Mouse (Mus musculus) midbrain, embryonic 16.5 days (tissue): ENCODE measurements around the gene Prdm5. TPM values are rescaled to one million over a fixed set of nuclear protein-coding genes. Genes with fewer than 3 reads are reported as not detected.

ENCODE experiments used
- ATAC-seq: fragments of 200-750 bp; cut with Nextera tagmentation; 2 replicates; pipeline ENCODE4 v1.8.0; 2017; ENCODE audit warnings: moderate TSS enrichment
- H3K27ac ChIP-seq: fragments of 300-500 bp; sonication (generic); 2 replicates; pipeline ENCODE4 v1.5.1; 2014; ENCODE audit warnings: mild to moderate bottlenecking, low read length, mixed read lengths
- H3K27me3 ChIP-seq: fragments of 300-500 bp; sonication (generic); 2 replicates; pipeline ENCODE4 v1.6.1; 2014; ENCODE audit warnings: low read depth, low read length, mixed read lengths; ENCODE audit not compliant: control insufficient read depth, insufficient read depth
- H3K36me3 ChIP-seq: fragments of 300-500 bp; sonication (generic); 2 replicates; pipeline ENCODE4 v1.6.1; 2014; ENCODE audit warnings: mild to moderate bottlenecking, low read length, moderate library complexity, mixed read lengths; ENCODE audit not compliant: control insufficient read depth, insufficient read depth
- H3K4me1 ChIP-seq: fragments of 300-500 bp; sonication (generic); 2 replicates; pipeline ENCODE4 v1.6.1; 2014; ENCODE audit warnings: mild to moderate bottlenecking, low read length, mixed read lengths; ENCODE audit not compliant: control insufficient read depth, insufficient read depth
- H3K4me2 ChIP-seq: fragments of 300-500 bp; sonication (generic); 2 replicates; pipeline ENCODE4 v1.6.1; 2014; ENCODE audit warnings: mild to moderate bottlenecking, low read length, mixed read lengths
- H3K4me3 ChIP-seq: fragments of 300-500 bp; sonication (generic); 2 replicates; pipeline ENCODE4 v1.5.1; 2014; ENCODE audit warnings: low read depth, mild to moderate bottlenecking, low read length, moderate library complexity, mixed read lengths
- H3K9ac ChIP-seq: fragments of 300-500 bp; sonication (generic); 2 replicates; pipeline ENCODE4 v1.6.1; 2014; ENCODE audit warnings: low read depth, low read length, mixed read lengths
- H3K9me3 ChIP-seq: fragments of 300-500 bp; sonication (generic); replicated peaks from 2 replicates; pipeline ENCODE4 v1.6.1; 2014; ENCODE audit warnings: mild to moderate bottlenecking, low read length, mixed read lengths; ENCODE audit not compliant: control insufficient read depth, poor library complexity, severe bottlenecking
- whole genome bisulfite sequencing: fragments of 180-500 bp; shearing (Covaris S2); extraction: QIAGEN DNeasy Blood & Tissue Kit; methylation state at CpG from one replicate; pipeline ENCODE4 v1.1.7; 2014; 5-methylcytosine and 5-hydroxymethylcytosine counted together
- polyA plus RNA-seq: library from polyadenylated mRNA; unstranded; fragments of >200 nt; fragmentation: Nextera tagmentation; extraction: Ambion mirVana; gene quantifications from 2 replicates; pipeline ENCODE4 v1.2.1, GENCODE M21; 2015

The Prdm5 gene
- polyA plus RNA-seq, 1 experiment from 2014 or later = 4.3 TPM

DNA sequence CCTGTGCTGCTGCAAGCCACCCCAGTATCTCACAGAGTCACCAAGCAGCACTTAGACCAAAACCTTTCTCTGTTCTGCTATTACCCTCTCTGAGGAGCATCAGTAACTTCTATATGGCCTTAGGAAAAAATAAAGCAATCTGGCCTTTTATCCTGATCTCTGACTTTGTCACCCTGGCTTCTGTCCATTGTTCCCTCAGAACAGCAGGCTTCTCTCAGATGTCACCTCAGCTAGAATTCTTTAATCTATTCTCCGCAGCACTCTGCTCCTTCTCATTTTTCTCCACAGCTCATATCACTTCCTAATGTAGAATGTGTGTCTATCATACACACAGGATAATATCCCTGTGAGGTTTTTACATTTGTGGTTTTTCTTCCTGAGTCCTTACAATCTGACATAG is 99.5 kb downstream of the Prdm5 start:
- WGBS = 72% methylated on average over 1 of the region's 1 CpGs
- H3K27ac ChIP-seq = no peak overlapping the region
- ATAC-seq = no peak
- no peaks in the 10 kb centered on the region for H3K4me1 ChIP-seq
- H3K27me3 ChIP-seq = no peaks in the 10 kb centered on the region
- no peak overlapping the region for H3K9ac ChIP-seq
- H3K4me3 ChIP-seq = no peak overlapping the region
- no peaks in the 10 kb centered on the region for H3K36me3 ChIP-seq
- no peaks in the 10 kb centered on the region for H3K9me3 ChIP-seq
- H3K4me2 ChIP-seq = no peak overlapping the region

DNA sequence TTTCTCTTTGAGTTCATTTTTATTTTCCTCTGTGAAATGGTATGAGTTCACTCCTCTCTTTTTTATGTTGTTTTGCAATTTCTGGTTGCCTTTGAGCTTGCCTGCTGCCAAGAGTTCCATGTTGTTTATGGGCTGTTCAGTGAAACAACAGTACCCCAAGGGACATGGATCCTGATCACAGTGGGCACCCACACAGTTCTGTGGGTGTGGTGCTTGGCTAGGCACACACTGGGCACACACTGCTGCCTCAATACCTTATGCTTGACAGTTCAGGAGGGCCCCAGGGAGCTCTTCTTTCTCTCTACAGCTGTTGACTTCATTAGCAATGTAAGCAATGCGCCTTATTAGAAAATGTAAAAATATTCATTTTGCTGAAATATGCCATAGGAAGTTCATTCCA is 110.0 kb downstream of the Prdm5 start:
- 97% methylated on average over 1 of the region's 1 CpGs for WGBS
- Histone ChIP-seq H3K9ac (no peak overlapping the region), H3K27me3 (no peaks in the 10 kb centered on the region)

DNA sequence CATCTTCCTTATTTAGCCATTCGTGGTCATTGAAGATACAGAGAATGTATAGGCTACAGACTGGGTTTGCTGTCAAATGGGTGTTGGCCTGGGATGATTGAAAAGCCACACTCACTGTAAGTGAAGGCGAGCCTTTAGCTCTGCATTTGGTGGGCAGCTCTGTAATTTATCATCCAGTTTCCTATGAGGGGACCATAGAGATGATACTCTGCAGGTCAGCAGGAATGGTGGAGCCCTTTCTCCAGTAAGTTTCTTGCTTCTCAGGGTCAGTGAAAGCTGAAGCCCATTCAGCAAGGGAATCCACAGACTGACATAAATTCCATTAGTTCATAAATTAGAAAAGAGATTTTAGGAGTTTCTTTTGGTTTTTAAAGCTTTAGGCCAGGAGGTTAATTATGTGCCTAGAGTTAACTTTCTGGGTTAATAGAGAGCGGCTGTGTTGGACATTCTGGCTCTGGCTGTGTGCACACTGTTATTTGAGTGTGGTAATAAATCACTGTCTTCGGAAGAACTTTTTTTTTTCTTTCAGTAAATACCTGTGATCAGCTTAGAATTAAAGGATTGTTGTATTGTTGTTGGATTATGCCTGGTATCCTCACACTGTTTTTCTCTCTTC is 113.4 kb downstream of the Prdm5 start:
- Histone ChIP-seq H3K9me3 (no peaks in the 10 kb centered on the region), H3K36me3 (no peaks in the 10 kb centered on the region), H3K9ac (no peak overlapping the region), H3K4me3 (no peak overlapping the region), H3K4me1 (no peaks in the 10 kb centered on the region), H3K27ac (no peak overlapping the region), H3K27me3 (no peaks in the 10 kb centered on the region), H3K4me2 (no peak overlapping the region)
- ATAC-seq = no peak
- 79% methylated on average over 4 of the region's 4 CpGs for WGBS

More for the DNA sequence above, 110.0 kb downstream of the Prdm5 start:
- no peaks in the 10 kb centered on the region for H3K9me3 ChIP-seq
- no peak overlapping the region for H3K4me2 ChIP-seq
- ATAC-seq = no peak
- no peak overlapping the region for H3K27ac ChIP-seq
- H3K4me1 ChIP-seq = no peaks in the 10 kb centered on the region
- no peak overlapping the region for H3K4me3 ChIP-seq
- H3K36me3 ChIP-seq = no peaks in the 10 kb centered on the region

DNA sequence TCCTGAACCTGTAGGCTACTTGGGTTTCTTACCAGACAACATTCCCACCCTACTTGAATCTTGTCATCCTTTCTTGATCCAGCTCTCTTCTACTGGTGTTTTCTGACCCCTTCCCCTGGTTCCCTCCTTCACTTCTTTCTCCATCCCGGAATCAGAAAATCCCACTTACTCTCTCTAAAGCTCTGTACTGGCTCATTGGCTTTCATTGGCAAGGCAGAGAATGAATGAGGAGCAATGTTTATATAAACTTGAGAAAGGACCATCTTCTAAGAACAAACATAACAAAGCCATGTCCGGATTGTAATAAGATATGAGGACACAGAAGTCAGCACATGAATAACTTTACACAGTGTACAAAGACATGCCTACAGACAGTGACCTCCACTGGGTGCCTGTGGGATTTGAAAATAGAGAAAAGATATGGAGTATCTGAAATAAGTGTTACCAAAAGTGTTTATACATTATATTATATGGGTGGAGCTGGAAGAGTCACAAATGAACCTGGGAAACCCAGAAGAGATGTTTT is 127.9 kb downstream of the Prdm5 start:
- no peaks in the 10 kb centered on the region for H3K9me3 ChIP-seq
- no peaks in the 10 kb centered on the region for H3K36me3 ChIP-seq
- 96% methylated on average over 2 of the region's 2 CpGs for WGBS
- H3K4me3 ChIP-seq = no peak overlapping the region
- H3K4me2 ChIP-seq = no peak overlapping the region
- no peaks in the 10 kb centered on the region for H3K27me3 ChIP-seq
- ATAC-seq = no peak
- H3K4me1 ChIP-seq = no peaks in the 10 kb centered on the region
- H3K9ac ChIP-seq = no peak overlapping the region
- H3K27ac ChIP-seq = no peak overlapping the region

DNA sequence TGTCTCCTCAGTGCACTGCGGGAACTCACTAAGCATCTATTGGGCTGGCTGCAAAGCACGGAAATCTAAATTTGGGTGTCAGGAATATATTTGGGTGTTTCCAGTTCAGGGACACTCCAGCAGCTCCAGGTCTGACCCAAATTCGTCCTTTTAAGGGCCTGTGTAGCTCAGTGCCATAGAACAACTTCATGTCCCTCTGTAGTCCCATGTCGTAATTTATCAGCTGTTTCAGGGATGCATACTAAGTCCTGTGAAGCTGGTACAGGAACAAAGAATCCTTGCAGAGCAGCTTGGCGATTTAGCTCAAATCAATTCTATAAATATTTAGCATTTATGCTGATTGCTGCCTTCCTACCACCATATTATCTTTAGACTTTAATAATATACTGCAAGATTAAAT is 136.6 kb downstream of the Prdm5 start:
- no peak overlapping the region for H3K4me2 ChIP-seq
- ATAC-seq = no peak
- WGBS = 73% methylated on average over 5 of the region's 5 CpGs
- no peak overlapping the region for H3K27ac ChIP-seq
- H3K9me3 ChIP-seq = no peaks in the 10 kb centered on the region
- no peak overlapping the region for H3K4me3 ChIP-seq
- H3K4me1 ChIP-seq = no peaks in the 10 kb centered on the region
- no peaks in the 10 kb centered on the region for H3K27me3 ChIP-seq
- no peaks in the 10 kb centered on the region for H3K36me3 ChIP-seq
- H3K9ac ChIP-seq = no peak overlapping the region

DNA sequence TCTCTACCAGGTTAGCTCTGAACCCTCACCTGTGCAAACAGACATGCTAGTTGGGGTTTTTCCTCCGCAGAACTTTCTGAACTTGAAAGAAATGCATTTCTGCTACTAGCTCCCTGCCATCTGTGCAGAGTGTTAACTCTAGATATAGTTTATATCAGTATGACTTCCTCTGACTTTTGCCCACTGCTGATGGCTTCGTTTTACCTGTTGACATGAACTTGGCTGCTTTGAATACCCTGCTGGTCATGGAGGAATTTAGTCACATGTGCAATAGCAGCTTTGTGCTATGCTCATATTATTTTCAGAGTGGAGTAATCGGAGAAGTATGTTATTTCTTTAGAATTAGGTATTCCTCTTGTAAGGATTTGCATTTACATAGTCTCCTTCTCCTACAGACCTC is 142.9 kb downstream of the Prdm5 start:
- Histone ChIP-seq H3K9ac (no peak overlapping the region), H3K4me2 (no peak overlapping the region), H3K9me3 (no peaks in the 10 kb centered on the region), H3K36me3 (no peaks in the 10 kb centered on the region), H3K4me3 (no peak overlapping the region), H3K27ac (no peak overlapping the region), H3K27me3 (no peaks in the 10 kb centered on the region), H3K4me1 (no peaks in the 10 kb centered on the region)
- ATAC-seq = no peak
- WGBS = 94% methylated on average over 3 of the region's 3 CpGs

DNA sequence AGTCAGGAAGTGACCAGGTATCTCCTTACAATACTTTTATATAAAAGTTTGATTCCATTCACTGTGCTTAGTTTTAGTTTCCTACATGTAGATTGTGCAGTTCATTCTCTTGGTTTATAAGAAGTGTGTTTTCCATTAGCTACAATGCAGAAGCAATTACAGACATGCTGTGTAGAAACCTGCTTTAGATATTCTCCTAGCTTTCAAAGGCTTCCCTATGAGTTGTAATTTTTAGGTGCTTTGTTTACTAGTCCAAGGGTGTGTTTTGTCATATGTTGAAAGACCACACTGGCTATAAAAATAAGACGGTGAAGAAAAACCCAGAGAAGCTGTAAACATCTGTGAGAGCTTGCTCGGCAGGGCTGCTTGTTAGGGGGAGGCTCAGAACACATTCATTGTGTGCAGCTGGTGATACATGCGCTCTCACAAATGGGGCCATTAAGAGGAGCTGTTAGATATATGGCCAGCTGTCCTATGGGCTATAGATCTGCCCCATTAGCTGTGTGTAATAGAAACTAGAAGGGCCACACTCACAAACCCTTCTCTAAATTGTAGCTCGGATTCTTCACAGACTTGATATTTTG is 144.8 kb downstream of the Prdm5 start:
- Histone ChIP-seq H3K9me3 (no peaks in the 10 kb centered on the region), H3K4me2 (no peak overlapping the region), H3K4me3 (no peak overlapping the region), H3K27me3 (no peaks in the 10 kb centered on the region), H3K9ac (no peak overlapping the region), H3K4me1 (no peaks in the 10 kb centered on the region), H3K27ac (no peak overlapping the region), H3K36me3 (no peaks in the 10 kb centered on the region)
- ATAC-seq = no peak
- 83% methylated on average over 4 of the region's 4 CpGs for WGBS

DNA sequence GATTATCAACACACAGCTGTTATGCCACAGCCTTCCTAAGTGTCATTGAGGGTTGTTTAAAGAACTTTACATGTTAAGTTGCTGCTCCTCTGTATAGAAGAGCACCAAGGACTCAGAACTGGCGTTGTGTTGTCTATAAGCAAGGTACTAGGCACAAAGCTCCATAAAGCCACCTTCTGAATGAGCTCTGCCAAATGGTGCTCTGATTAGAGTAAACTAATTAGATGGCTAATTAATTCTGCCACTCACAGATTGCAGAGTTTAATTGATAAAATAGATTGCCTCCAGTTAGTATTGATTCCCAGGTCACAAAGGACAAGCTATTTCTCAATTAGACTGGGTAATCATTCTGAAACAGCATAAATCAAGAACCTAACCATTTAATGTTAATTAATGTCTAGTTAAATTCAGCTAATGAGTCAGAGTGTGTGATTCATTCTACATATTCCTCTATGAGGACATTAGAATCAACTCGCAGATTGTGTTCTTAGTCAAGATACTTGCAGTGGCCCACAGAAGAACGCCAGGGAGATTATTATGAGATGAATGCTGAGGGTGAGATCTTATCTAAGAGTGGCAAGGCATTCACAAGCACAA is 147.0 kb downstream of the Prdm5 start:
- no peaks in the 10 kb centered on the region for H3K27me3 ChIP-seq

DNA sequence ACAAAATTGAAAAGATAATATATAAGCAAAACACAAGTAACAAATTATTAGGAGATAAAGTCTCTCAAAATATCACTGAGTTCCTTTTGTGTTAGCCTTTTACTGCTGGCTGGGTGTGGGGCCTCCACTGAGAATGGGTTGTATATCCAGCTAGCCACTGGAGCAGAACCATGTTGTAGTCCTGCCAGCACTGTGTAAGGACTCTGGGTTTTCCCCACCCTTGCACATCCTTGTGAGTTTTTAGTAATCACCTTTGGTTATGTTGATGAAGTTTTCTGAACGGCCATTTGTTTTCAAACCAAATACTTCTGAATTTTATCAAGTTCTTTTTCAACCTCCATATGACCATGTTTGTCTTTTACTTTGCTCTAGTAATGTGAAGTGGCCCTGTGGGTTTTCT is 151.7 kb downstream of the Prdm5 start:
- Histone ChIP-seq H3K4me2 (no peak overlapping the region), H3K9me3 (no peaks in the 10 kb centered on the region), H3K9ac (no peak overlapping the region), H3K4me1 (no peaks in the 10 kb centered on the region), H3K27ac (no peak overlapping the region), H3K36me3 (no peaks in the 10 kb centered on the region), H3K4me3 (no peak overlapping the region), H3K27me3 (no peaks in the 10 kb centered on the region)
- WGBS = 97% methylated on average over 1 of the region's 1 CpGs
- ATAC-seq = no peak

More for the DNA sequence above, 147.0 kb downstream of the Prdm5 start:
- H3K9me3 ChIP-seq = no peaks in the 10 kb centered on the region
- H3K4me1 ChIP-seq = no peaks in the 10 kb centered on the region
- H3K4me2 ChIP-seq = no peak overlapping the region
- WGBS = 83% methylated on average over 3 of the region's 3 CpGs
- no peak overlapping the region for H3K9ac ChIP-seq
- H3K36me3 ChIP-seq = no peaks in the 10 kb centered on the region
- no peak overlapping the region for H3K27ac ChIP-seq
- no peak overlapping the region for H3K4me3 ChIP-seq
- no peak for ATAC-seq
